In the genomic region with DNA sequence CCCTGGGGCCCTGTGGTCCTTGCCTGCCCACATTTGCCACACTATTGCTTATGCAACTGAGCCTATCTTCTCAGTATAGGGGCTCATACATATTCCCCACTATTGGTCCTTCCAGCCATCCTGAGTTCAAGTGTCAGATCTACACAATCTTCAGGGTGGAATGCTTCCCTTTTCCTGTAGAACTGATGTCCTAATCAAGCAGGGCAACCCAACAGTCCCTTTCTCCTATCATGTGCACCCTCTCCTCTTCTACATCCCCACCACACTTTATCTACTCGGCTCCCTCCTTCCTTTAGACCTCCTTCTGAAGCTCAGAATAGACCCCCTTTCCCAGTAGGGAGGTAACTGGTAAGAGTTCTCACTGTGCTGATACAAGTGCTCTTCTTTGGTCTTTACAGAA, we compare ENCODE assay signal across 1 mouse cellular context.
TF ChIP-seq lines count a peak whose summit lies in the region.

No protein-coding gene starts in this region.

TF ChIP-seq in MEL, 35 proteins besides CTCF, POLR2A, EP300 and RAD21 (continued from another document):
- TF ChIP-seq CHD1 (IDR thresholded peaks at IDR 0.05; ENCODE audit: low read depth, low read length) = no peak
- no peak for TF ChIP-seq ZC3H11A (IDR thresholded peaks at IDR 0.05; ENCODE audit: low read depth, low read length)
- TF ChIP-seq CHD2 (IDR thresholded peaks at IDR 0.05; ENCODE audit: low read length) = no peak
- no peak for TF ChIP-seq MAX (IDR thresholded peaks at IDR 0.05; ENCODE audit: low read length)
- TF ChIP-seq RCOR1 (IDR thresholded peaks at IDR 0.05; ENCODE audit: low read depth, low read length) = peak; percentile 69; the same call in 1 of the 2 replicates
- no peak for TF ChIP-seq MYC (IDR thresholded peaks at IDR 0.05; ENCODE audit: low read depth, low read length)
- no peak for TF ChIP-seq USF2 (IDR thresholded peaks at IDR 0.05; ENCODE audit: borderline replicate concordance in 1 of 2, insufficient read depth in 1 of 2, low read depth in 1 of 2, low read length in 2 of 2)
- no peak; the same call in 1 of the 2 replicates for TF ChIP-seq SIN3A (IDR thresholded peaks at IDR 0.05; ENCODE audit: low read length)
- no peak for TF ChIP-seq USF1 (IDR thresholded peaks at IDR 0.05; ENCODE audit: low read depth, low read length)
- TF ChIP-seq ZKSCAN1 (IDR thresholded peaks at IDR 0.05; ENCODE audit: low read depth, low read length) = no peak
- peak; percentile 64 for TF ChIP-seq TAL1 (IDR thresholded peaks at IDR 0.05; ENCODE audit: low read length)
- no peak for TF ChIP-seq GABPA (IDR thresholded peaks at IDR 0.05; ENCODE audit: low read depth, low read length)
- no peak for TF ChIP-seq POLR2AphosphoS2 (IDR thresholded peaks at IDR 0.05; ENCODE audit: low read length)
- TF ChIP-seq KAT2A (conservative IDR thresholded peaks at IDR 0.05; ENCODE audit: low read depth, low read length) = no peak
- TF ChIP-seq ZMIZ1 (IDR thresholded peaks at IDR 0.05; ENCODE audit: low read depth, low read length) = no peak
- no peak for TF ChIP-seq JUND (IDR thresholded peaks at IDR 0.05; ENCODE audit: low read depth, low read length)
- TF ChIP-seq TCF12 (IDR thresholded peaks at IDR 0.05; ENCODE audit: low read depth, low read length) = peak; percentile 81
- no peak for TF ChIP-seq POLR2AphosphoS5 (IDR thresholded peaks at IDR 0.05; ENCODE audit: borderline replicate concordance, low read depth, low read length)
- TF ChIP-seq E2F4 (IDR thresholded peaks at IDR 0.05; ENCODE audit: borderline replicate concordance, low read depth, low read length) = no peak
- 0 out of 2 replicates have a peak, but pooled peaks have one; percentile 23 for TF ChIP-seq MEF2A (IDR thresholded peaks at IDR 0.05; ENCODE audit: extremely low read depth, insufficient replicate concordance, low read depth, low read length, poor library complexity, severe bottlenecking)
- no peak for TF ChIP-seq MAFK (IDR thresholded peaks at IDR 0.05; ENCODE audit: borderline replicate concordance, low read depth, low read length)
- no peak for TF ChIP-seq UBTF (IDR thresholded peaks at IDR 0.05; ENCODE audit: borderline replicate concordance, insufficient read depth, low read depth, low read length)
TF ChIP-seq in MEL: peak in this region for 9.
